Mouse (Mus musculus) T-cell, adult 2 months (primary cell): Measurements from ENCODE around the gene Cltb.
"Not testable (repeated sequence)": the region's sequence is repeated elsewhere in the genome, so short reads cannot be mapped to it uniquely, and the experiment has no call there.

ENCODE experiments used
- DNase-seq: peaks from one replicate; pipeline ENCODE4 v3.0.0; 2022; ENCODE audit warnings: low spot score

The Cltb gene

GRCm38 (mm10) chr13:54610972-54611754, at the start of gene Cltb:
Gene Cltb (minus strand): TSS chr13:54611344.
- peak; percentile 83 for DNase-seq

GRCm38 (mm10) chr13:54660877-54661276, 49.7 kb upstream of the Cltb start:
- DNase-seq: no peak

GRCm38 (mm10) chr13:54650461-54650860, 39.3 kb upstream of the Cltb start:
- no peak for DNase-seq

GRCm38 (mm10) chr13:54635011-54635410, 23.9 kb upstream of the Cltb start:
- no peak for DNase-seq

- no peak for DNase-seq
Measured at GRCm38 (mm10) chr13:54632731-54633277, 21.7 kb upstream of the Cltb start.

GRCm38 (mm10) chr13:54629128-54629527, 18.0 kb upstream of the Cltb start:
- DNase-seq: no peak

GRCm38 (mm10) chr13:54621960-54622521, 10.9 kb upstream of the Cltb start:
- peak; percentile 26 for DNase-seq

GRCm38 (mm10) chr13:54621155-54621932, 10.2 kb upstream of the Cltb start, which contains the start of gene Faf2:
Gene Faf2 (plus strand): TSS chr13:54621784.
- peak; percentile 97 for DNase-seq

- no peak for DNase-seq
Measured at GRCm38 (mm10) chr13:54616998-54617397, 5.9 kb upstream of the Cltb start.

GRCm38 (mm10) chr13:54616307-54616706, 5.2 kb upstream of the Cltb start:
- no peak for DNase-seq

- DNase-seq: not testable (repeated sequence)
Measured at GRCm38 (mm10) chr13:54613141-54613540, 2.0 kb upstream of the Cltb start.

- no peak for DNase-seq
Measured at GRCm38 (mm10) chr13:54610613-54610971, 552 bp downstream of the Cltb start.

- no peak for DNase-seq
Measured at GRCm38 (mm10) chr13:54609301-54609700, 1.8 kb downstream of the Cltb start.

- DNase-seq: no peak
Measured at GRCm38 (mm10) chr13:54608666-54609065, 2.5 kb downstream of the Cltb start.

GRCm38 (mm10) chr13:54608002-54608401, 3.1 kb downstream of the Cltb start:
- no peak for DNase-seq

GRCm38 (mm10) chr13:54607204-54607603, 3.9 kb downstream of the Cltb start:
- no peak for DNase-seq

GRCm38 (mm10) chr13:54605426-54605825, 5.7 kb downstream of the Cltb start:
- DNase-seq: no peak

GRCm38 (mm10) chr13:54604221-54604620, 6.9 kb downstream of the Cltb start:
- no peak for DNase-seq

GRCm38 (mm10) chr13:54603501-54603900, 7.6 kb downstream of the Cltb start:
- no peak for DNase-seq

GRCm38 (mm10) chr13:54602639-54603111, 8.5 kb downstream of the Cltb start:
- no peak for DNase-seq

GRCm38 (mm10) chr13:54598622-54599143, 12.5 kb downstream of the Cltb start:
- no peak for DNase-seq

GRCm38 (mm10) chr13:54596870-54597269, 14.3 kb downstream of the Cltb start:
- no peak for DNase-seq
